Comparison of ENCODE assay signal across 27 mouse cellular contexts in genomic region chr15:62231709-62232108, GRCm38 (mm10).
"Had no signal": no experiment of that assay in that cellular context is flagged by ENCODE, and none has a peak within 500 bp of the region (broad histone marks: within the 10 kb centered on the region; RNA-seq: fewer than 3 reads in every experiment).

No protein-coding gene starts in this region.

- H3K27me3 ChIP-seq: limb, embryonic 12.5 days; limb, embryonic 13.5 days; limb, embryonic 15.5 days; liver, embryonic 12.5 days; liver, embryonic 13.5 days; liver, embryonic 15.5 days; lung, embryonic 15.5 days; megakaryocyte, embryonic 14.5 days; midbrain, embryonic 12.5 days; midbrain, embryonic 13.5 days; midbrain, embryonic 15.5 days; neural tube, embryonic 12.5 days had no signal

- DNase-seq: left cerebral cortex, postnatal 4 days; liver; liver, embryonic 13.5 days; liver, postnatal 0 days; lung, adult 18-20 months; lung, adult 2 months; lung, embryonic 14.5 days; lung, postnatal 14 days; lung, postnatal 36 days; lung, postnatal 4 days; midbrain, embryonic 14.5 days had no signal

- H3K9ac ChIP-seq: limb, embryonic 12.5 days; limb, embryonic 13.5 days; limb, embryonic 15.5 days; liver, embryonic 12.5 days; liver, embryonic 13.5 days; liver, embryonic 14.5 days; liver, embryonic 15.5 days; liver, postnatal 0 days; lung, embryonic 14.5 days; lung, embryonic 15.5 days; midbrain, embryonic 12.5 days; midbrain, embryonic 13.5 days; midbrain, embryonic 15.5 days; neural tube, embryonic 12.5 days had no signal

- H3K27ac ChIP-seq: limb, embryonic 10.5 days; limb, embryonic 12.5 days; limb, embryonic 13.5 days; limb, embryonic 15.5 days; liver, embryonic 12.5 days; liver, embryonic 13.5 days; liver, embryonic 14.5 days; liver, embryonic 15.5 days; lung, embryonic 15.5 days; macrophage; midbrain, embryonic 10.5 days; midbrain, embryonic 12.5 days; midbrain, embryonic 13.5 days; midbrain, embryonic 15.5 days; neural tube, embryonic 12.5 days had no signal

- H3K36me3 ChIP-seq: limb, embryonic 10.5 days; limb, embryonic 12.5 days; limb, embryonic 13.5 days; limb, embryonic 15.5 days; liver, embryonic 15.5 days; lung, embryonic 15.5 days; midbrain, embryonic 10.5 days; midbrain, embryonic 12.5 days; midbrain, embryonic 13.5 days; midbrain, embryonic 15.5 days; neural tube, embryonic 12.5 days had no signal

- H3K9me3 ChIP-seq: limb, embryonic 10.5 days; limb, embryonic 12.5 days; limb, embryonic 13.5 days; limb, embryonic 15.5 days; liver, embryonic 12.5 days; liver, embryonic 13.5 days; liver, embryonic 15.5 days; lung, embryonic 15.5 days; megakaryocyte, embryonic 14.5 days; midbrain, embryonic 10.5 days; midbrain, embryonic 12.5 days; midbrain, embryonic 13.5 days; midbrain, embryonic 15.5 days; neural tube, embryonic 12.5 days had no signal

- H3K4me3 ChIP-seq: limb, embryonic 10.5 days; limb, embryonic 12.5 days; limb, embryonic 13.5 days; limb, embryonic 15.5 days; liver, embryonic 12.5 days; liver, embryonic 13.5 days; liver, embryonic 15.5 days; lung, embryonic 15.5 days; megakaryocyte, embryonic 14.5 days; midbrain, embryonic 10.5 days; midbrain, embryonic 12.5 days; midbrain, embryonic 13.5 days; midbrain, embryonic 15.5 days; myocyte; neural tube, embryonic 12.5 days had no signal

- H3K4me1 ChIP-seq: limb, embryonic 10.5 days; limb, embryonic 12.5 days; limb, embryonic 13.5 days; limb, embryonic 15.5 days; lung, embryonic 15.5 days; midbrain, embryonic 10.5 days; midbrain, embryonic 12.5 days; midbrain, embryonic 13.5 days; midbrain, embryonic 15.5 days; neural tube, embryonic 12.5 days had no signal
